Mouse (Mus musculus) lung, postnatal 0 days (tissue): ENCODE results near the gene Zfpm1.

Experiments
- CTCF ChIP-seq: IDR thresholded peaks from 2 replicates; pipeline ENCODE4 v1.5.1; 2016; ENCODE audit warnings: antibody characterized with exemption, mild to moderate bottlenecking
- EP300 ChIP-seq: IDR thresholded peaks from 2 replicates; pipeline ENCODE4 v1.6.1; 2016; ENCODE audit warnings: antibody characterized with exemption, mild to moderate bottlenecking, control low read depth

DNA sequence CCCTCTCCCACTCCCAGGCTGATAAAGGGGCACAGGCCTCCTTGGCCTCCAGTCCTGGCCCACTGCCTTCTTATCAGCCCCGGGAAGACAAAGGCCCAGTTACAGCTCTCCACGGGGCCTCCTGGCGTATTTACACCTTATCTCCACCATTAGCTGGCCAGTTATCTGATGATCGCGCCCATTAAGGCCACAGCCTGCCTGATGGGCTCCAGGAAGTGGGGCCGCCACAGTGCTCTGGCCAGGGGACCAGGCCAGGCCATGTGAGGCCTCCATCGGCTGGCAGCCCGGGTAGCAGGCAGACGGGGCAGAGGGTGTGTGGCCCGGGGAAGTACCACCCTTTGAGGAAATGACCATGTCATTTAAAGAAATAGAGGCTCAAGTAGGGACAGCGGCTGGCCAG, 40.9 kb downstream of the Zfpm1 start:
- no peak for TF ChIP-seq CTCF
- TF ChIP-seq EP300, result no peak
